Mouse (Mus musculus) E14TG2a.4 (cell line): ENCODE measurements at regions not wholly inside any gene's neighbourhood (a gene's known extent, or its start where the extent isn't known, plus 50 kb on each side); places are given as distances from the start of the nearest gene placed in this dataset.

Experiments used
- CTCF ChIP-seq: conservative IDR thresholded peaks from 2 replicates; pipeline ENCODE4 v1.5.1; 2014; ENCODE audit warnings: low read length
- NANOG ChIP-seq: IDR thresholded peaks from 2 replicates; pipeline ENCODE4 v1.6.1; 2014; ENCODE audit warnings: borderline replicate concordance, low read length, mixed read lengths
- POU5F1 ChIP-seq: IDR thresholded peaks from 2 replicates; pipeline ENCODE4 v1.6.1; 2014; ENCODE audit warnings: low read length, borderline replicate concordance

DNA sequence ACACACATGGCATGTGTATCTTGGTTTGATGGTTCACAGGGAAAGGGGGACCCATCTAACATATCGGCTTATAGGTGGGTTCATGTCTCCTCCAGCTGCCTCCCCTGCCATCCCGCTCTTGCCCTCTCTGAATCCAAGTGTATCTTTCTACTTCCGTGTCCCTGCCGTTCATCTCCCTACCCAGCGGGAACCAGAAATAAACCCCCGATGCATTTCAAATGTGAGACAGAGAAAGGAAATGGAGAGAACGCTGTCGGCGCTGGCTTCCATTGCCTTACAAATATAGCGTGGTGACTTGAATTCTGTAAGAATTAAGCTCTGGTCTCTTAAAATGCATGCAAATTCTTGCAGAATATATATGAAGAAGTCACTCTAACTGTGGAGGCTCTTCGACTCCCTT lies 379.2 kb downstream of the Vrk1 start:
- no peak for TF ChIP-seq CTCF
- no peak for TF ChIP-seq NANOG
- no peak for TF ChIP-seq POU5F1
